Mouse (Mus musculus) adrenal gland, postnatal 10 days (tissue): ENCODE data around the gene Gm20708. TPM values are rescaled to one million over a fixed set of nuclear protein-coding genes. Genes with fewer than 3 reads are reported as not detected.

Experiments
- total RNA-seq, 2 experiments: library from RNA; stranded (reverse); gene quantifications; 2 replicates each; pipeline ENCODE4 v1.2.3; 2021

Gene Gm20708
- total RNA-seq, 2 experiments from 2014 or later, result 0.57 to 0.58 TPM

Other genes with a start within 250 kb of the Gm20708 start
- gene Tnrc6c, start 155.4 kb upstream of the Gm20708 start, total RNA-seq, result 10 to 100 TPM; 20.3 to 23.7 TPM
- 1 to 10 TPM; 4.8 to 8.3 TPM for gene Tmc8, start 27.6 kb upstream of the Gm20708 start, total RNA-seq
- gene Tmc6, start 27.5 kb upstream of the Gm20708 start, total RNA-seq, result 10 to 100 TPM; 35.5 to 53.2 TPM
- gene 6030468B19Rik, start 12.0 kb upstream of the Gm20708 start, total RNA-seq, result under 1 TPM; 0.42 to 0.45 TPM
- gene Syngr2, start within 50 bp of the Gm20708 start, total RNA-seq, result 10 to 100 TPM; 60.2 to 69.5 TPM
- 10 to 100 TPM; 14.1 to 17.7 TPM for gene Afmid, start 16.3 kb downstream of the Gm20708 start, total RNA-seq
- 10 to 100 TPM; 39.7 to 47.3 TPM for gene Tk1, start 16.4 kb downstream of the Gm20708 start, total RNA-seq
- 10 to 100 TPM; 23.3 to 28.0 TPM for gene Birc5, start 39.6 kb downstream of the Gm20708 start, total RNA-seq
- gene Tmem235, start 51.1 kb downstream of the Gm20708 start, total RNA-seq, result not detected
- 10 to 100 TPM in 1 of 2 experiments, 1 to 10 TPM in 1; 9.5 to 17.3 TPM for gene Tha1, start 63.8 kb downstream of the Gm20708 start, total RNA-seq
- gene Socs3, start 160.4 kb downstream of the Gm20708 start, total RNA-seq, result 1 to 10 TPM; 5.0 to 9.0 TPM
- gene Pgs1, start 176.6 kb downstream of the Gm20708 start, total RNA-seq, result 10 to 100 TPM; 30.9 to 31.0 TPM